Mouse (Mus musculus) ES-E14 (cell line): ENCODE data around the gene Nfam1. TPM values are rescaled to one million over a fixed set of nuclear protein-coding genes. Genes with fewer than 3 reads are reported as not detected.

Experiments used
- DNase-seq: peaks from one replicate; pipeline ENCODE4 v3.0.0-alpha.2; 2013; ENCODE audit warnings: low read depth, low spot score
- H3K27ac ChIP-seq: 2 replicates; pipeline ENCODE4 v1.5.1; 2012; ENCODE audit warnings: low read depth, mild to moderate bottlenecking, low read length, moderate library complexity, mixed read lengths; ENCODE audit not compliant: poor library complexity, insufficient read depth, severe bottlenecking
- H3K36me3 ChIP-seq: 2 replicates; pipeline ENCODE4 v1.6.1; 2012; ENCODE audit warnings: mild to moderate bottlenecking, low read length, moderate library complexity, mixed read lengths; ENCODE audit not compliant: control insufficient read depth, poor library complexity, insufficient read depth, severe bottlenecking
- H3K4me1 ChIP-seq, 2 experiments: fragments of 150-350 bp in 1 of 2; sonication (generic) in 1 of 2; 2 replicates each; pipeline ENCODE4 v1.6.1; 2012; ENCODE audit warnings: low read length in 2 of 2, mild to moderate bottlenecking in 1 of 2, mixed read lengths in 1 of 2; ENCODE audit not compliant: control insufficient read depth in 2 of 2, insufficient read depth in 2 of 2, poor library complexity in 1 of 2
- H3K4me3 ChIP-seq, 2 experiments: fragments of 150-350 bp in 1 of 2; sonication (generic) in 1 of 2; 2 replicates each; pipeline ENCODE4 v1.5.1; 2012; ENCODE audit warnings: low read length in 2 of 2, low read depth in 1 of 2, mild to moderate bottlenecking in 1 of 2, mixed read lengths in 1 of 2; ENCODE audit not compliant: insufficient read depth in 1 of 2, poor library complexity in 1 of 2, severe bottlenecking in 1 of 2
- H3K9ac ChIP-seq: 2 replicates; pipeline ENCODE4 v1.6.1; 2012; ENCODE audit warnings: low read depth, mild to moderate bottlenecking, low read length, mixed read lengths; ENCODE audit not compliant: poor library complexity, insufficient read depth, severe bottlenecking
- H3K9me3 ChIP-seq: fragments of 150-350 bp; sonication (generic); 2 replicates; pipeline ENCODE4 v1.6.1; 2012; ENCODE audit warnings: low read depth, mild to moderate bottlenecking, low read length; ENCODE audit not compliant: control insufficient read depth, insufficient read depth
- CHD2 ChIP-seq: IDR thresholded peaks from 2 replicates; pipeline ENCODE4 v1.6.1; 2014; ENCODE audit warnings: mild to moderate bottlenecking, low read depth, low read length, inconsistent platforms
- HCFC1 ChIP-seq: IDR thresholded peaks from 2 replicates; pipeline ENCODE4 v1.6.1; 2012; ENCODE audit warnings: low read length, inconsistent platforms, borderline replicate concordance; ENCODE audit not compliant: insufficient read depth
- MAFK ChIP-seq: IDR thresholded peaks from 2 replicates; pipeline ENCODE4 v1.6.1; 2014; ENCODE audit warnings: mild to moderate bottlenecking, low read depth, low read length, inconsistent platforms; ENCODE audit not compliant: insufficient read depth
- ZC3H11A ChIP-seq: IDR thresholded peaks from 2 replicates; pipeline ENCODE4 v1.6.1; 2012; ENCODE audit warnings: low read depth, mild to moderate bottlenecking, inconsistent platforms, low read length, borderline replicate concordance
- ZNF384 ChIP-seq: IDR thresholded peaks from 2 replicates; pipeline ENCODE4 v1.6.1; 2012; ENCODE audit warnings: low read depth, low read length, inconsistent platforms
- in situ Hi-C, 2 experiments: fragments of 600-800 bp; cut with MboI; formaldehyde crosslinking; loops; one replicate each; pipeline ENCODE4 v1.15.1; 2025; ENCODE audit warnings: low sequenced_read_pairs in 2 of 2, inconsistent platforms in 1 of 2; ENCODE audit not compliant: unreplicated experiment in 2 of 2
- total RNA-seq: library from RNA; depleted of rRNA; stranded (reverse); fragments of 300-350 nt; gene quantifications from 2 replicates; pipeline ENCODE4 v1.2.3, GENCODE M21; 2012; rRNA removed

Gene Nfam1
- 1.7 and 2.1 TPM in 2 replicates for total RNA-seq

DNA sequence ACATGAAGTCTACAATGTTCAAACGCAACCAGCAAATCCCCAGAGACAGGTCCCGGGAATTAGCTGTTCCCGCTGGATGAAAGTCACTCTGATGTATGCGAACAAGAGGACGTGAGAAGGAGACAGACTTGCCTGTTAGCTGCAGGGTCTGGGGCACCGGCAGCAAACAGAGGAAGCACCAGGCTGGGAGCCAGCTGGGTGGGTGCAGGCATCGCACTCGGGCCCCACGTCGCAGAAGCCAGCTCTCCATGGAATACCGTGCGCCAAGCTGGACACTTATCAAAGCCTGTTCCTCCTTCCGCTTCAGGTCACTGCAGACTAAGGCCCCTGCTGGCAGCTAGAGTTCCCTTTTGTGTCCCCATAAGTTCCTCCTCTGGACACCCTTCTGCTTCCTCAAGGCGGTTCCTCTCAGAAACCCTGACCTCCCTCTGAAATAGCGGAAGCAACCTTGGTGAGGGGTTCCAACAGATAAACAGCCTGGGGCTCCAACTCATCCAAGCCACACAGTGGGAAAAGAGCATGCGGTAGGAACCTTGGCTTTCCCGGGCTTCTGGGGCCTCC, at the start of gene Nfam1:
Gene Nfam1 (minus strand): TSS at position 326 of the 561 bp plus-strand sequence.
- Histone ChIP-seq H3K27ac (no peak within 1 kb of the TSS), H3K4me3 (no peak within 1 kb of the TSS; a peak in 1 of 4 replicates), H3K4me1 (peaks cover 0 to 16% of the 10 kb centered on the region in 2 experiments; a peak in 2 of 4 replicates), H3K36me3 (no peaks in the 10 kb centered on the region), H3K9ac (no peak within 1 kb of the TSS), H3K9me3 (no peaks in the 10 kb centered on the region)
- DNase-seq, result no peak
- in situ Hi-C loops, result no loop called here
- TF ChIP-seq MAFK, result no peak
- no peak for TF ChIP-seq ZNF384
- TF ChIP-seq ZC3H11A, result no peak
- TF ChIP-seq CHD2, result no peak
- TF ChIP-seq HCFC1, result no peak

GRCm38 (mm10) chr15:83075607-83076525, 42.8 kb upstream of the Nfam1 start:
- Histone ChIP-seq H3K9ac (no peak overlapping the region), H3K4me1 (no peaks in the 10 kb centered on the region), H3K4me3 (no peak overlapping the region), H3K36me3 (no peaks in the 10 kb centered on the region), H3K9me3 (no peaks in the 10 kb centered on the region), H3K27ac (no peak overlapping the region)
- no peak for TF ChIP-seq ZC3H11A
- TF ChIP-seq HCFC1, result no peak
- no peak for TF ChIP-seq CHD2
- no peak for TF ChIP-seq ZNF384
- no peak for TF ChIP-seq MAFK
- in situ Hi-C loops, result no loop called here
- no peak for DNase-seq

- in situ Hi-C loops, result loop anchor here in 1 of 2 experiments (25.0 kb wide), 1 partner anchor 787 kb away; the partner anchor contains the start of gene Wbp2nl
- TF ChIP-seq CHD2 (no peak), ZC3H11A (no peak), HCFC1 (no peak), MAFK (no peak), ZNF384 (no peak)
- H3K4me3 ChIP-seq, result no peak overlapping the region
- H3K27ac ChIP-seq, result no peak overlapping the region
- no peaks in the 10 kb centered on the region for H3K4me1 ChIP-seq
- no peaks in the 10 kb centered on the region for H3K36me3 ChIP-seq
- DNase-seq, result no peak
- no peak overlapping the region for H3K9ac ChIP-seq
- no peaks in the 10 kb centered on the region for H3K9me3 ChIP-seq
Observed at GRCm38 (mm10) chr15:83074179-83074578, 41.1 kb upstream of the Nfam1 start.

- in situ Hi-C loops, result loop anchor here in 1 of 2 experiments (25.0 kb wide), 1 partner anchor 784 kb away; the partner anchor contains the start of gene Wbp2nl
- Histone ChIP-seq H3K9me3 (no peaks in the 10 kb centered on the region), H3K9ac (no peak overlapping the region), H3K36me3 (no peaks in the 10 kb centered on the region), H3K4me3 (no peak overlapping the region), H3K27ac (no peak overlapping the region), H3K4me1 (no peaks in the 10 kb centered on the region)
- no peak for DNase-seq
- no peak for TF ChIP-seq HCFC1
- no peak for TF ChIP-seq ZNF384
- TF ChIP-seq MAFK, result no peak
- peak; percentile 55 for TF ChIP-seq ZC3H11A
Observed at GRCm38 (mm10) chr15:83071752-83072151, 38.6 kb upstream of the Nfam1 start.
